Mouse (Mus musculus) macrophage (primary cell): ENCODE measurements around the gene Arhgap11a. TPM values are rescaled to one million over a fixed set of nuclear protein-coding genes. Genes with fewer than 3 reads are reported as not detected.

ENCODE experiments used
- H3K27ac ChIP-seq: fragments of 350-480 bp; formaldehyde crosslinking; 2 replicates; pipeline ENCODE4 v1.9.0; 2021
- H3K36me3 ChIP-seq: fragments of 350-480 bp; formaldehyde crosslinking; 2 replicates; pipeline ENCODE4 v1.9.0; 2021; ENCODE audit errors: inconsistent target
- H3K4me3 ChIP-seq: fragments of 350-480 bp; formaldehyde crosslinking; 2 replicates; pipeline ENCODE4 v1.9.0; 2021; ENCODE audit errors: inconsistent target
- H3K79me2 ChIP-seq: fragments of 350-480 bp; formaldehyde crosslinking; 2 replicates; pipeline ENCODE4 v1.9.0; 2021; ENCODE audit errors: inconsistent target
- WGBS: methylation state at CpG from one replicate; pipeline ENCODE4 v1.1.7; 2026; ENCODE audit warnings: inconsistent platforms; ENCODE audit not compliant: missing documents; 5-methylcytosine and 5-hydroxymethylcytosine counted together
- polyA plus RNA-seq: library from polyadenylated mRNA; stranded (reverse); fragments of 250-400 nt; gene quantifications from 3 replicates; pipeline ENCODE4 v1.2.4, GENCODE M21; 2018; ENCODE audit warnings: inconsistent platforms
- total RNA-seq, 78 experiments: library from RNA; depleted of rRNA; stranded (reverse); fragments of 250-400 nt; gene quantifications; 1 replicate in 9 of 78; 2 replicates in 24 of 78; 3 replicates in 43 of 78; 4 replicates in 2 of 78; pipeline ENCODE4 v1.2.4; 2018; ENCODE audit warnings: inconsistent platforms in 56 of 78

Arhgap11a gene
- 10 to 100 TPM in 21 of 26 experiments, 1 to 10 TPM in 5; 6.0 to 44.8 (median 20.1) TPM for total RNA-seq (2018; cell fraction: chromatin; rRNA removed)
- total RNA-seq (2018; cell fraction: cytosol; rRNA removed): 10 to 100 TPM in 25 of 26 experiments, 1 to 10 TPM in 1; 9.8 to 26.3 (median 19.9) TPM
- total RNA-seq (2018; cell fraction: nucleus; rRNA removed): 10 to 100 TPM in 25 of 26 experiments, 1 to 10 TPM in 1; 9.9 to 41.9 (median 19.3) TPM
- polyA plus RNA-seq: 17.0 to 23.3 TPM (median 23.1 TPM) in 3 replicates

DNA sequence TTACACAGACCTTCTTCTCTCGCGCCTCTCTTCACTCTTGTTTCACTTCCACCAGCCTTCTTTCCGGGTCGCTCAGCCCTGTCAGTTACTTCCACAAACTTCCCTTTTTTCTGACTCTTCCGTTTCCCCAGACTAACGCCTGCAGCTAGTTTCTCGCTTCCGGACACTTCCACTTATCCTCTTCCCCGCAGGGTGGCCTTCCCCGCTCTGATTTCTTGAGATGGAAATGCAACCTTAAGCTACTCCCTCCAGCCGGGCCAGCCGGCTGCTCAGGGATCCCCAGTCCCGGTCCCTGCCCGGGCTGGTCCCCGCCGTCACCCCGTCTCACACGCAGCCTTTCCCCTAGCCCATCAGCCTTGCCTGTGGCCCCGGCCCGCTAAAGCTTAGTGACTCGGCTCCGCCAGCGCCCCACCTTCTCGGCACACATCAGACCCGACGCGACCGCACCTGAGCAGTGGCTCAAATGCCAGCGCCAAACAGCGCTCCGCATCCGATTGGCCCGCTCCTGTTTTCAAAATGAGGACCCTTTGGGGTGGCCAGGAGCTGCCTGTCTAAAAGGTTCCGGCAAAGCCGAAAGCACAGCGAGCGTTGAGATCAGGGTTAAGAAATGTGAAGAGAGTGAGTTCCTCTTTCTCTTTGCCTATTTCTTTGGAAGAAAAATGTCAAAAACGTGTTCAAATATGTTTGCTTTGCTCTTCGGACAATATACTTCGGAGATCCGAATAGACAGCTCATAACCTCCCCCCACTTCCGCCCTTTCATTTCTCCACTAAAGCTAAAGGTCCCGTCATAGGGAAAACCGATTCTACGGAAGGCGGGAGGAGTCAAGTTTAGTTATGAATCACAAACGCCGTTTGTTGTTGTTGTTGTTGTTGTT, at the start of gene Arhgap11a:
Arhgap11a (minus strand) TSS at position 417 of the 877 bp plus-strand sequence.
- Histone ChIP-seq H3K4me3 (peak within 1 kb of the TSS; percentile 94), H3K36me3 (no peaks in the 10 kb centered on the region), H3K27ac (peak within 1 kb of the TSS; percentile 98), H3K79me2 (peaks cover 46% of the 10 kb centered on the region)
- under 1% methylated on average over 47 of the region's 48 CpGs for WGBS

DNA sequence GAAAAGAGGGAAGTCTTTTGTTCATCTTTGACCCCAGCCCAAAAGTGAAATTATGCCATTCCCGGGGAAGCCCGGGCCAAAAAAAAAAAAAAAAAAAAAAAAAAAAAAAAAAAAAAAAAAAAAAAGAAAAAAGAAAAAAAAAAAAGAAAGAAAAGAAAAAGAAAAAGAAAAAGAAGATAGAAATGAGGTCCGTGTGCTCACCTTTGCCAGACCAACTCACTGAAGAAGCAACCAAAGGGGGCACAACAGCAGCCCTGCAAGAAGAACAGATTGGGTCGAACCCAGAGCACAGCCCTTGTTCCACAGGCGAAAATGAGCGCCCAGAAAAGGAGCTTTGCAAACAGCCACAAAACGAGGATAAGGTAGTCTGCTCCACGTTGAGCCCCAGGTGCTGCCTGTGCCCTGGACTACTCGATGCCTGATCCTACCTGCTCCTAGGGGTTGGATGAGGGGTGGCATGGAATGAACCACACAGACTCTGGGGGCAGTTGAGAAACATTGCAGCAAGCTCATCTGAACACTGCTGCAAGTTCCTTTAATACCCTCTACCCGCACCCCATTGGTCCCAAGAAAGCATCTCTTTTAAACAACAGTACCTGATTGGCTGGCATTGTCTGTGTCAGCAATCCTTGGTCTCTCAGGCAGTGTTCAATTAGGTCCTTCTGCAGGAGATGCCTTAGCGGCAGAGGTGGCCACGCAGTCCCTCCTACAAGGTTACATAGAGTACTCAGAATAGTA, 45.1 kb upstream of the Arhgap11a start:
- 89% methylated on average over 10 of the region's 12 CpGs for WGBS
- no peak overlapping the region for H3K4me3 ChIP-seq
- no peak overlapping the region for H3K27ac ChIP-seq
- no peaks in the 10 kb centered on the region for H3K36me3 ChIP-seq
- no peaks in the 10 kb centered on the region for H3K79me2 ChIP-seq

DNA sequence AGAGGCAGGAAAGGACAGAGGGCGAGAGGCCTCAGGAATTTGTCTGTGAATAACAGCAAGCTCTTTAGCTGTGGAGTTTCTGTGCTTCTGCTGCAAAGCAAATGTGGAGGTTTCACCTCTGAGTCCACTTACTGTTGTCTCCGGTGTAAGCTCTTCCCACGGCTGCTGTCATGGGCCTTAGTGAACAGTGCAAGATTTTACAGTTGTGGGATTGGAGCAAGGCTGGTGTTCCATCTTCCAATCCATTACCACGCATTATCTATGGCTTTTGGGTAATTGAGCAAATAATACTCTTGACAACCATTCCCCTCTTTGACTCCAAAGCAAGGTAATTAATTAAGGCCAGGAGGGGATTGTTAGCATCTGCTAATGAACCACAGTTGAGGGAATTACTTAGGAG, 38.7 kb upstream of the Arhgap11a start:
- Histone ChIP-seq H3K27ac (no peak overlapping the region), H3K4me3 (no peak overlapping the region)
- 90% methylated on average over 4 of the region's 4 CpGs for WGBS

DNA sequence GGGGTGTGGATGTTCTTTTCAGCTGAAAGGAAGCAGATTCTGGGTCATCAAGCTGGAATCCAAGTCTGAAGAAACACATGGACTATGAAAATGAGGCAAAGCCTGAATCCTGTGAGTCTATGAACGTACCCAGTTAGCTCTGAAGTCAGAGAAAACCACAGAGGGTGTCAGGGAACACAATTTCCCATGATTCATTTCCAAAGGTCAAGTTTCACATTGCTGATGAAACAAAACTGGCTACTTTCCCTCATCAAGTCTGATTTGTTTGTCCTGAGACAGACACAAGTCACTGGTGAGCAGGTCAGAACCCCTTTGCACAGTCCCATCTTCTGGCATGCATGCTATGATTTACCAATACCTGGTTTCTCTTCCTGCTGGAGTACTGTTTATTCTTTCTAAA, 37.6 kb upstream of the Arhgap11a start:
- no peak overlapping the region for H3K4me3 ChIP-seq
- H3K79me2 ChIP-seq: no peaks in the 10 kb centered on the region
- H3K27ac ChIP-seq: no peak overlapping the region
- H3K36me3 ChIP-seq: no peaks in the 10 kb centered on the region
- 67% methylated on average over 1 of the region's 1 CpGs for WGBS

More for the DNA sequence above, 38.7 kb upstream of the Arhgap11a start:
- Histone ChIP-seq H3K36me3 (no peaks in the 10 kb centered on the region), H3K79me2 (no peaks in the 10 kb centered on the region)

DNA sequence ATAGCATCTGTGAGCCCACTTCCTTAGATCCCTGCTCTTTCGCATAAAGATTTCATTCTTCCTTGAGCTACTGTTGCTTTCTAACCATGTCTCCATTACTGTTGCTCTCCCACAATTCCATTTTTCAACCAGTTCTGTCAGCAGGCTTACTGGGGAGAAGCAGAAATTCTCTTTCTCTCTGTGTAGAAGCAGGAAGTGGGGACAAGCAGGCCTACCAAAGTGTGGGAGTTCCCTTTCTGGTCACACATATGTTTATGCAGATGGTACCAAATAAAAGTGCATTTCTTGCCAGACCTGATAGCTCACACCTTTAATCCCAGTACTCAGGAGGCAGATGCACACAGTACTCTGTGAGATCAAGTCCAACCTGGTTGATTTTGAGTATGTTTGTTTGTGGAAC, 21.7 kb upstream of the Arhgap11a start:
- no peaks in the 10 kb centered on the region for H3K79me2 ChIP-seq
- no peak overlapping the region for H3K4me3 ChIP-seq
- H3K36me3 ChIP-seq: no peaks in the 10 kb centered on the region
- 46% methylated on average over 1 of the region's 1 CpGs for WGBS
- H3K27ac ChIP-seq: no peak overlapping the region

DNA sequence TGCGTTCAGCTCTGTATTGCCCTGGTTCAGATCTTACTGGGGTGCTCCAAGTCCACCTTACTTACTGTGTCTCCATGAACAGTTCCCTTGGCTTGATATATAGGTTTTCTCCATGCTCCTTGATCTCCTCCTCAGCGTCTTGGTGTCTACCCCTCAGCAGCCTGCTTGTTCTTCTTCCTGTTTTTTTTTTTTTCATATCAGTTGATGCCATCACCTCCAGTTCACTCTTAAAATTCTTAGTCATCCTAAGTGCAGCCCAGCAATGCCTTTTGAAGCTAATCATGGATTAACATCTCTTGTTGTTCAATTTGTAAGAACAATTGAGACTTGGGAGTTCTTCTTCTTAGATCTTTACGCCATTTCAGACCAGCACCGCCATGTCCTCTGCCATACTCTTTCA, 19.9 kb upstream of the Arhgap11a start:
- 80% methylated on average over 4 of the region's 4 CpGs for WGBS
- H3K36me3 ChIP-seq: no peaks in the 10 kb centered on the region
- H3K4me3 ChIP-seq: no peak overlapping the region

DNA sequence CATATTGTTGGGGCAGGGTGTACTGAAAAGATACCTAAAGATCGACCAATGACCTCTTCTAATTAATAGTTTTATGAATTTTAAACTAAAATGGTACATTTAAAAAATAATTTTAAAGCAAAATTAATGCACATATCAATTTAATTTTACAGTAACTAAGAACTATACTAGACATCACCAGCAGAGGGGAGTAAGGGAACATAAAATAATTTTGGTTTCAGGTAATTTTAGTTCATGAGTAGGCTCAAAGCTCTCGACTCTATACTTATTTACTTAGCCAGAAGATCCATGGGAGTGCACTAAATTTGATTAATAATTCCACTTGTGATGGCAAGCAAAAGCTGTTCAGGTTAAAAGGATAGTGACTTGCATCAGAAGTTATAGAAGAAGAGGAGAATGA, 17.7 kb upstream of the Arhgap11a start:
- Histone ChIP-seq H3K36me3 (no peaks in the 10 kb centered on the region), H3K79me2 (no peaks in the 10 kb centered on the region), H3K27ac (no peak overlapping the region), H3K4me3 (no peak overlapping the region)
- 14% methylated on average over 2 of the region's 2 CpGs for WGBS

More for the DNA sequence above, 19.9 kb upstream of the Arhgap11a start:
- Histone ChIP-seq H3K79me2 (no peaks in the 10 kb centered on the region), H3K27ac (no peak overlapping the region)

DNA sequence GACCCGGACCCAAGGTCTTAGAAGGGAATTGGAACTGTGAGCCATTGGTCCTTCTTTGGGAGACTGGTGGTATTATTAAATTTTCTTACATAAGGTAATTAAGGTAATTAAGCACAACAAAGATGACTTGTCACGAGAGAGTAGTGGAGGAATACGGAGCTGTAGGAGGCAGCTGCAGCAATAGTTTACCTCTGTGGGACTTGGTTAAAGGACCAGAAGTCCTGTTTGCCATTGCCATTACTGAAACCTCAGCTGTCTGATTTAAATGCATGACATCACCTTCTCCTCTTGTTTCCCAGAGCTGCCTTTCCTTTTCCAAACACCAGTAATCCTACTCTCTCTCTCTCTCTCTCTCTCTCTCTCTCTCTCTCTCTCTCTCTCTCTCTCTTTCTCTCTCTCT, 680 bp upstream of the Arhgap11a start:
- Histone ChIP-seq H3K36me3 (no peaks in the 10 kb centered on the region), H3K79me2 (peaks cover 39% of the 10 kb centered on the region), H3K4me3 (peak overlapping the region; percentile 94), H3K27ac (peak overlapping the region; percentile 98)
- WGBS: 7% methylated on average over 3 of the region's 3 CpGs

DNA sequence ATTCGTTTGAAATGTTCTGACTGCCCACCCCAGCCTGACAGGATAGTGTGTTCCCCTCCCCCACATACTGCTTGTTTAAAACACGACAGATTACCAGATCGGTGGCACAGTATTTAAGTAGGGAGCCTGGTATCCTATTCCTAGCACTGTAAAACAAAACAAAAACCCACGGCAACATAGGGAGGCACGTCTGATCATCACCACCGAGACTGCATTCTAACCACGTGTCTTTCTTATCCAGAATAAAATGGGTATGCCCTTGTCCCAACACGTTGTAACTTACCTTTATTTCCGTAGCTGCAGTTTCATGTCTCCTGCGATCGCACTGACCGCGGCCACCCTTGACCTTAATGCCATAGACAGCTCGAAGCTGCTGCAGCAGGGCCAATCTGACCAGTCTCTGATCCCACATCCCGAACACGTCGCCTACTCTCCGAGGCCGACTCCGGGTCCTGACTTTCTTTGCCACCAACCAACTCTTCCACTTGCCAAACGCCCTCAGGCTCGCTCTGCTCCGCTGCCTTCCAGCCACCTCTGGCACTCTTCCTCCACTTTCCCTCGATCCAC, 700 bp downstream of the Arhgap11a start:
- Histone ChIP-seq H3K4me3 (peak overlapping the region; percentile 94), H3K79me2 (peaks cover 53% of the 10 kb centered on the region), H3K36me3 (0 out of 2 replicates have a peak, but pooled peaks cover under 1% of the 10 kb centered on the region), H3K27ac (peak overlapping the region; percentile 98)
- WGBS: under 1% methylated on average over 24 of the region's 24 CpGs

DNA sequence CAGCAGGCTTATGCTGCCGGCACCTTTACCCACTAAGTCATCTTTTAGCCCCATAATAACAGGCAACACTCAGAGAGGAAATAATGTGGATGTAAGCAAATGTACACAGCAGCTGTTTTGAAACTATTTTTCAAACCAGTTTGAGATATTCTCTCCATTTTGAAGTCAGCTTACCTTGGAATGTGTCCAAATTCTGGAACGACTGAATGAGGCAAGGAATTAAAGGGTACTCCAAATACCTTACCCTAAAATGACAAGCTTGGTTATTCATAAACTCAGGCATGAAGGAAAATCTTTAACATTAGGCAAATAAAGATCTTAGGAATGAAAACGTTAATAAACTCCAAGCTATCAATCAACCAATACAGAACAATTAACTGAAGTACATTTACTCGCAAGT, 3.4 kb downstream of the Arhgap11a start:
- Histone ChIP-seq H3K4me3 (no peak overlapping the region), H3K79me2 (peaks cover 67% of the 10 kb centered on the region), H3K27ac (no peak overlapping the region), H3K36me3 (peaks cover 27% of the 10 kb centered on the region)
- WGBS: 91% methylated on average over 4 of the region's 4 CpGs

DNA sequence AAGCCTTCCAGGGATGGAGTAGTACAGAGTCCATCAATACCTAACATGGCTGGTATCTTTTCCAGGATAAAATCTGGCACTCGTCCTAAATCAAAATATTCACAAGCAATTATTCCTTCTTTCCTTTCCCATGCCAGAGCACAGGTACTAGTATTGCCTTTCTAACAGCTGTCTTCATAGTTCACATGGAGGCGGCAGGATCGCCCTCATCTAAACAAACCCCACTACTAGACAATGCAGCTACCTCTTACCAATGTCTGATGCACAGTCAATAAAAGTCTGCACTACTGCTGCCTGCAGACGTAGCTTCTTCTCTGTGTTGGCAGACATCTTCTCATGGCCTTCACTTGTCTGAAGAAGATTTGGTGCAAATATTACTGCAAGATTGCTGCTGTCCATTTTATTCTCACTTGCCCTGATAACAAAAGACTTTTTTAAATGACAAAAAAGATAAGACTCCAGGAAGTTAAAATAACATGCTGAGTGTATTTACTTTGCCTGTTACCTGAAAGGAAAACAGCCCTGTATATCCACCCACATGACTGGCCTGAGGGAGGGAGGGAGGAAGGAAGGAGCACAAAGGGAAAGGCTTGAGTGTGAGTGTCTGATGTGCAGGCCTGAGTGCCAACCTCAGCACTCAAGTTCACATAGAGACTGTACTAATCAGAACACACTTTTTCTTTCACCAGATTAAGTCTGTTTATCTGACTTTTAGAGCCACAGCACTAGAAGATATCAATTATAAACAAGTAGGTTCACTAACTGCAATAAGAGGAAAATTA, 6.6 kb downstream of the Arhgap11a start:
- WGBS: 92% methylated on average over 4 of the region's 4 CpGs
- Histone ChIP-seq H3K79me2 (peaks cover 55% of the 10 kb centered on the region), H3K36me3 (peaks cover 58% of the 10 kb centered on the region), H3K27ac (no peak overlapping the region), H3K4me3 (no peak overlapping the region)

DNA sequence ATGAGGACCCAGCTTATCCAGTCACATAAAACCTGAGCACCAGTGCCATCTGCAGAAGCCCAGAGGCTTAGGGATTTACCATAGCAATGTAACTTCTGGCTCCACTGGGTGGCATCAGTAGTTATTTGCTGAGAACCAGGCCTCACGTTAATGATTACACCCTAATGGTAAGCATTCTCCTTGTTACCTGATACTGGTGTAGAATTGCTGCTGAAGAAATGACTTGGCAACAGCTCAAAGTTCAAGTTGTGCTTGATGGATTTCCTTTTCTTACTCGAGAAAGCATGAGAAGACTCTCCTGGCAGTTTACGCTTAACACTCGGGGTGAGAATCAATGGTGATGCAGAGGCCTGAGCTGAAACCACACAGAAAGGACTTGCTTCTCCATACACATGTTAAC, 9.0 kb downstream of the Arhgap11a start:
- Histone ChIP-seq H3K79me2 (peaks cover 32% of the 10 kb centered on the region), H3K27ac (no peak overlapping the region), H3K36me3 (peaks cover 80% of the 10 kb centered on the region), H3K4me3 (no peak overlapping the region)
- 93% methylated on average over 4 of the region's 4 CpGs for WGBS

DNA sequence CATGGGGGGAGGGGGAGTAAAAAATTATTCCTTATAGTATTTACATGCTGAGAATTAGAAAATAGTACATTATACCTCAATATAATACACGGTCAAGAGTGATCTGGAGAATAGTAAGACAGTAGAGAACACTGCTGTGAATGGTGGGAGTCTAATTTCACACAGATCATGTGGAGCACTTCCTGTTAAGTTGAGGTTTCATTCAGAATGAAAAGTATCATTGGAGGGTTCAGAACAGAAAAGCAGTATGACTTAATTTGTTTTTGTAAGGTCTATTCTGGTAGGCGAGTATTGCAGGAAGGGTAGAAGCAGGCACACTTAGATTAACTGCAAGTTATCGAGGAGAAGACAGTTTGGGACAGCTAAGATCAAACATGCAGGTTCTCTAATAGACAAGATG, 13.2 kb downstream of the Arhgap11a start:
- WGBS: 98% methylated on average over 3 of the region's 3 CpGs
- Histone ChIP-seq H3K36me3 (peaks cover 77% of the 10 kb centered on the region), H3K4me3 (no peak overlapping the region), H3K27ac (no peak overlapping the region), H3K79me2 (no peaks in the 10 kb centered on the region; the same call in 1 of the 2 replicates)
